Mouse (Mus musculus) right cerebral cortex, postnatal 25 days (tissue): ENCODE results near the gene Casp8.
"Not testable (repeated sequence)": the region's sequence is repeated elsewhere in the genome, so short reads cannot be mapped to it uniquely, and the experiment has no call there.

Source experiments
- DNase-seq: peaks from one replicate; pipeline ENCODE4 v3.0.0; 2022

The Casp8 gene

GRCm38 (mm10) chr1:58801558-58802285, 6.5 kb downstream of the Casp8 start:
- DNase-seq = no peak

- peak; percentile 8 for DNase-seq
Observed at GRCm38 (mm10) chr1:58802322-58803273, 7.4 kb downstream of the Casp8 start.

- no peak for DNase-seq
Observed at GRCm38 (mm10) chr1:58803531-58803930, 8.4 kb downstream of the Casp8 start.

- DNase-seq = no peak
Observed at GRCm38 (mm10) chr1:58806651-58807050, 11.5 kb downstream of the Casp8 start.

- DNase-seq = no peak
Observed at GRCm38 (mm10) chr1:58826319-58826718, 31.1 kb downstream of the Casp8 start.

- peak; percentile 48 for DNase-seq
Observed at GRCm38 (mm10) chr1:58830741-58831140, 35.6 kb downstream of the Casp8 start.

GRCm38 (mm10) chr1:58832198-58832597, 37.0 kb downstream of the Casp8 start:
- no peak for DNase-seq

- DNase-seq = not testable (repeated sequence)
Observed at GRCm38 (mm10) chr1:58856811-58857210, 61.6 kb downstream of the Casp8 start.

GRCm38 (mm10) chr1:58859131-58859530, 64.0 kb downstream of the Casp8 start:
- not testable (repeated sequence) for DNase-seq

- not testable (repeated sequence) for DNase-seq
Observed at GRCm38 (mm10) chr1:58859738-58860365, 64.7 kb downstream of the Casp8 start.

- DNase-seq = not testable (repeated sequence)
Observed at GRCm38 (mm10) chr1:58860586-58860985, 65.4 kb downstream of the Casp8 start.

GRCm38 (mm10) chr1:58876500-58876899, 81.3 kb downstream of the Casp8 start:
- not testable (repeated sequence) for DNase-seq

- not testable (repeated sequence) for DNase-seq
Observed at GRCm38 (mm10) chr1:58879291-58879690, 84.1 kb downstream of the Casp8 start.

GRCm38 (mm10) chr1:58883279-58883678, 88.1 kb downstream of the Casp8 start:
- not testable (repeated sequence) for DNase-seq

GRCm38 (mm10) chr1:58885646-58886045, 90.5 kb downstream of the Casp8 start:
- no peak for DNase-seq

- DNase-seq = no peak
Observed at GRCm38 (mm10) chr1:58889826-58890546, 94.8 kb downstream of the Casp8 start.

GRCm38 (mm10) chr1:58890697-58891290, 95.6 kb downstream of the Casp8 start:
- DNase-seq = not testable (repeated sequence)

GRCm38 (mm10) chr1:58891481-58892170, 96.5 kb downstream of the Casp8 start:
- not testable (repeated sequence) for DNase-seq

- not testable (repeated sequence) for DNase-seq
Observed at GRCm38 (mm10) chr1:58892386-58892785, 97.2 kb downstream of the Casp8 start.
